Mouse (Mus musculus) limb, embryonic 13.5 days (tissue): Measurements from ENCODE around the gene Tab2. TPM values are rescaled to one million over a fixed set of nuclear protein-coding genes. Genes with fewer than 3 reads are reported as not detected.

Source experiments
- ATAC-seq: fragments of 200-750 bp; cut with Nextera tagmentation; 2 replicates; pipeline ENCODE4 v1.8.0; 2017; ENCODE audit warnings: low read depth, moderate number of reproducible peaks, moderate TSS enrichment; ENCODE audit not compliant: low FRiP score
- H3K27ac ChIP-seq: fragments of 300-500 bp; sonication (generic); 2 replicates; pipeline ENCODE4 v1.5.1; 2015; ENCODE audit warnings: inconsistent platforms, mild to moderate bottlenecking, moderate library complexity
- H3K27me3 ChIP-seq: fragments of 300-500 bp; sonication (generic); 2 replicates; pipeline ENCODE4 v1.6.1; 2015; ENCODE audit warnings: mild to moderate bottlenecking, inconsistent platforms
- H3K36me3 ChIP-seq: fragments of 300-500 bp; sonication (generic); 2 replicates; pipeline ENCODE4 v1.6.1; 2015; ENCODE audit warnings: inconsistent platforms, mild to moderate bottlenecking, moderate library complexity
- H3K4me1 ChIP-seq: fragments of 300-500 bp; sonication (generic); 2 replicates; pipeline ENCODE4 v1.6.1; 2015; ENCODE audit warnings: inconsistent platforms
- H3K4me2 ChIP-seq: fragments of 300-500 bp; sonication (generic); replicated peaks from 2 replicates; pipeline ENCODE4 v1.6.1; 2015; ENCODE audit warnings: inconsistent platforms, mild to moderate bottlenecking, moderate library complexity
- H3K4me3 ChIP-seq: fragments of 300-500 bp; sonication (generic); 2 replicates; pipeline ENCODE4 v1.5.1; 2015; ENCODE audit warnings: moderate library complexity, mild to moderate bottlenecking, inconsistent platforms
- H3K9ac ChIP-seq: fragments of 300-500 bp; sonication (generic); 2 replicates; pipeline ENCODE4 v1.6.1; 2015; ENCODE audit warnings: mild to moderate bottlenecking, inconsistent platforms
- H3K9me3 ChIP-seq: fragments of 300-500 bp; sonication (generic); 2 replicates; pipeline ENCODE4 v1.6.1; 2016; ENCODE audit warnings: inconsistent platforms
- WGBS: fragments of 180-500 bp; shearing (Covaris S2); methylation state at CpG from one replicate; pipeline ENCODE4 v1.1.7; 2015; 5-methylcytosine and 5-hydroxymethylcytosine counted together
- polyA plus RNA-seq: library from polyadenylated mRNA; unstranded; fragments of >200 nt; fragmentation: Nextera tagmentation; extraction: Ambion mirVana; gene quantifications from 2 replicates; pipeline ENCODE4 v1.2.1, GENCODE M21; 2015

The Tab2 gene
- 29.7 and 30.4 TPM in 2 replicates for polyA plus RNA-seq

DNA sequence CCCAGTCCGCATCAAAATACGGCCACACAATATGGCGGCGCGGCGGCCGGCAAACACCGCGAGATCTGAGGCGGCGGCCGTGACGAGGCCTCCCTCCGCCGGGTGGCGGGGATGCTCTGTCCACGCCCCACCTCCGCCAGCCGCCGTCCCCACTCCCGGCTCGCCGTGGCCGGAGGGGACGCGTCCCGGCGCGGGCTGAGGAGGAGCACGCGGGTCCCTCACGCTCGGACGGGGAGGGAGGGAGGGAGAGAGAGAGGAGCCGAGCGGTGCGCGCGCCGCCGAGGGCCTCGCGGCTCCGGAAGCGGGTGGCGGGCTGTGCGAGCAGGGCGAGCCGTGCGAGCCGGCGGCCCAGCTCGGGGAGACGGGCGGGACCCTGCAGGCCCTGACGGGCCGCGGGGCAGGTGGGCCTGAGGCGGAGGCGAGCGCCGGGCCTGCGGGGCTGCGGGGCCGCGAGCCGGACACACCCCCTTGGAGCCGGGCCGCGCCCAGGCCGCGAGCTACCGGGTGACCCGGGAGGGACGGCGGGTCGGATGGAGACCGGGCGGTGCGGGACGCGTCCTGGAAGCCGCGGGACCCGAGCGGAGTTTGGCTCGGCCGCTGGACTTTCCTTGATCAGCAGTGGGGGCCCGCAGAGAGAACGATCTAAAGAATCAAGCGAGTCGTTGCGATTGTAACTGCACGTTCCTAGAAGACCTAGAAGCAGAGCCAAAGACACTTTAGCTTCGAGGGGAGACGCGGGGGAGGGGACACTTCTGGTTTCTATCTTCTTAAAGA lies at the start of gene Tab2:
Gene Tab2 (minus strand): TSS at position 3 of the 774 bp plus-strand sequence.
- H3K27me3 ChIP-seq, result no peaks in the 10 kb centered on the region
- H3K9ac ChIP-seq, result peak within 1 kb of the TSS; percentile 96
- no peaks in the 10 kb centered on the region for H3K9me3 ChIP-seq
- H3K4me3 ChIP-seq, result peak within 1 kb of the TSS; percentile 93
- H3K4me2 ChIP-seq, result peak within 1 kb of the TSS; percentile 85
- under 1% methylated on average over 67 of the region's 97 CpGs for WGBS
- peak within 1 kb of the TSS; percentile 99 for H3K27ac ChIP-seq
- H3K36me3 ChIP-seq, result no peaks in the 10 kb centered on the region
- ATAC-seq, result peak; percentile 98
- peaks cover 28% of the 10 kb centered on the region for H3K4me1 ChIP-seq

- H3K27ac ChIP-seq, result peak overlapping the region; percentile 85
- no peaks in the 10 kb centered on the region for H3K36me3 ChIP-seq
- H3K4me1 ChIP-seq, result peaks cover 25% of the 10 kb centered on the region
- H3K9ac ChIP-seq, result no peak overlapping the region
- H3K9me3 ChIP-seq, result no peaks in the 10 kb centered on the region
- H3K27me3 ChIP-seq, result no peaks in the 10 kb centered on the region
- 33% methylated on average over 10 of the region's 10 CpGs for WGBS
- H3K4me2 ChIP-seq, result peak overlapping the region; percentile 17; the same call in 1 of the 2 replicates
- no peak overlapping the region for H3K4me3 ChIP-seq
- peak; percentile 89 for ATAC-seq
Measured at GRCm38 (mm10) chr10:7992258-7992919, 36.4 kb upstream of the Tab2 start.

- Histone ChIP-seq H3K27ac (no peak overlapping the region; the same call in 1 of the 2 replicates), H3K36me3 (no peaks in the 10 kb centered on the region), H3K27me3 (no peaks in the 10 kb centered on the region), H3K9ac (no peak overlapping the region), H3K4me1 (peaks cover 25% of the 10 kb centered on the region), H3K4me2 (no peak overlapping the region), H3K4me3 (no peak overlapping the region), H3K9me3 (no peaks in the 10 kb centered on the region)
- WGBS, result 53% methylated on average over 5 of the region's 5 CpGs
- 0 out of 2 replicates have a peak, but pooled peaks have one; percentile 55 for ATAC-seq
Measured at GRCm38 (mm10) chr10:7991596-7991995, 35.6 kb upstream of the Tab2 start.

DNA sequence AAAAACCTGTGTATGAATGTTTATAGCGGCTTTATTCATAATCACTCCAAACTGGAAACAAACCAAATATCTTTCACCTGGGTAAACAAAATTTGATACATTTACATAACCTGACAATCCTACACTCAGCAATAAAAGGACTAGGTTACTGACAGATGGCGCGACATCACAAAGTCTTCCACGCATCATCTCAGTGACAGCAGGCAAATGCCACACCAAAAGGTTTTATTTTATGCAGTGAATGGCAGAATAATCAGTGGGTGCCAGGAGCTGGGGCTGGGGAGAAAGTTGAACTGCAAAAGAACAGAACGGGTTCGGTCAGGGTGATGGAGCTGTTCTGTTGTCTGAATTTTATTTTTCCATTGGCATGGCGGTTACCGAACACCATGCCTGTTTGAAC lies 31.5 kb upstream of the Tab2 start:
- no peaks in the 10 kb centered on the region for H3K27me3 ChIP-seq
- no peak overlapping the region for H3K9ac ChIP-seq
- peaks cover 11% of the 10 kb centered on the region for H3K4me1 ChIP-seq
- WGBS, result 88% methylated on average over 8 of the region's 8 CpGs
- H3K4me3 ChIP-seq, result no peak overlapping the region
- H3K36me3 ChIP-seq, result no peaks in the 10 kb centered on the region
- H3K9me3 ChIP-seq, result no peaks in the 10 kb centered on the region
- no peak overlapping the region for H3K4me2 ChIP-seq
- no peak for ATAC-seq
- no peak overlapping the region for H3K27ac ChIP-seq

DNA sequence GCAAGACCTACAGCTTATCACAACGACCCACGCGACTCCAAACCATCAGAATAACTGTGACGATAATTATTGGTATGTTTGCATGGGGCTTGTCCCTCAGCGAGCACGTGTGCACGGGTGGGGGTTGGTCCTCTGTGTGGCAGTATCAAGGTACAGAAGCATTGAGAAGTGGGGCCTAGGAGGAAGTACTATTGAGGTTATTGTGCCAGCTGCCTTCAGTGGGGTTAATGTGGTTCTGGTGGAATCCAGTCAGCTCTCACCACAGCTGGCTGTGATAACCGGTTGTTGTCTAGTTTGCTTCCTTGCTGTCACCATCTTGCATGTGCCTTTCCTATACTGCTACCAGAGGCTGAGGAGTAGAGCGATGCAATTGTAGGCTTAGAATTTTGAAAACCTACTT lies 20.4 kb upstream of the Tab2 start:
- Histone ChIP-seq H3K9me3 (0 out of 2 replicates have a peak, but pooled peaks cover 4% of the 10 kb centered on the region), H3K36me3 (no peaks in the 10 kb centered on the region), H3K27me3 (no peaks in the 10 kb centered on the region), H3K4me3 (no peak overlapping the region), H3K4me1 (no peaks in the 10 kb centered on the region), H3K27ac (no peak overlapping the region), H3K9ac (no peak overlapping the region), H3K4me2 (no peak overlapping the region)
- 93% methylated on average over 9 of the region's 9 CpGs for WGBS
- ATAC-seq, result no peak

DNA sequence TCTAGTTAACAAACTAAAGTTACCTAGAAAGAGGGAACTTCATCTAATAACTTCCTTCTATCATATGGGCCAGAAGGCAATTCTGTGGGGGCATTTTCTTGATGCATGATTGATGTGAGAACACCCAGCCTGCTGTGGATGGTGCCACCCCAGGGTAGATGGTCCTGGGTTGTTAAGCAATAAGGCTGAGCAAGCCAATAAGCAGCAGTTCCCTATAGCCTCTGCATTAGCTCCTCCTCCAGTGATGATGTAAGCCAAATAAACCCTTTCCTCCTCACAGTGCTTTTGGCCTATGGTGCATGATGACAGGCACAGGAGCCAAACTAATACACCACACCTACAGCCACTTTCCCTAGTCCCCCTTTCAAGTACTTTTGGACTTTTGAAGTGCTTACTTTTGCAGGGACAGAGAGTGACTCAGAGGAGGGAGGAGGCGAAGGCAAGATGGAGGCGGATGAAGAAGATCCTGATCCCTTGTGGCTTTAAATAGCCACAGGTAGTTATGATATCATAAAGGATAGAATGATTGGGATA lies 12.8 kb upstream of the Tab2 start:
- Histone ChIP-seq H3K9ac (no peak overlapping the region), H3K27me3 (no peaks in the 10 kb centered on the region), H3K9me3 (no peaks in the 10 kb centered on the region), H3K36me3 (no peaks in the 10 kb centered on the region), H3K27ac (no peak overlapping the region), H3K4me2 (no peak overlapping the region), H3K4me1 (no peaks in the 10 kb centered on the region), H3K4me3 (no peak overlapping the region)
- WGBS, result 98% methylated on average over 2 of the region's 2 CpGs
- ATAC-seq, result no peak

GRCm38 (mm10) chr10:7967096-7967495 lies 11.1 kb upstream of the Tab2 start:
- WGBS, result 70% methylated on average over 3 of the region's 3 CpGs
- H3K9ac ChIP-seq, result no peak overlapping the region
- ATAC-seq, result no peak
- H3K9me3 ChIP-seq, result no peaks in the 10 kb centered on the region
- no peak overlapping the region for H3K27ac ChIP-seq
- no peaks in the 10 kb centered on the region for H3K36me3 ChIP-seq
- H3K27me3 ChIP-seq, result no peaks in the 10 kb centered on the region
- H3K4me1 ChIP-seq, result no peaks in the 10 kb centered on the region
- no peak overlapping the region for H3K4me3 ChIP-seq
- H3K4me2 ChIP-seq, result no peak overlapping the region

- no peak overlapping the region for H3K4me2 ChIP-seq
- H3K4me1 ChIP-seq, result peaks cover 8% of the 10 kb centered on the region
- no peaks in the 10 kb centered on the region for H3K36me3 ChIP-seq
- ATAC-seq, result no peak
- H3K27me3 ChIP-seq, result no peaks in the 10 kb centered on the region
- no peak overlapping the region for H3K4me3 ChIP-seq
- 84% methylated on average over 6 of the region's 6 CpGs for WGBS
- no peak overlapping the region for H3K27ac ChIP-seq
- no peak overlapping the region for H3K9ac ChIP-seq
- H3K9me3 ChIP-seq, result no peaks in the 10 kb centered on the region
Measured at GRCm38 (mm10) chr10:7959073-7959472, 3.0 kb upstream of the Tab2 start.

- WGBS, result 0% methylated on average over 15 of the region's 76 CpGs
Measured at GRCm38 (mm10) chr10:7955634-7956121, 352 bp downstream of the Tab2 start.

GRCm38 (mm10) chr10:7954989-7955633 lies 919 bp downstream of the Tab2 start:
- Histone ChIP-seq H3K36me3 (0 out of 2 replicates have a peak, but pooled peaks cover 5% of the 10 kb centered on the region), H3K27ac (peak overlapping the region; percentile 99), H3K4me2 (peak overlapping the region; percentile 85), H3K4me1 (peaks cover 30% of the 10 kb centered on the region), H3K9ac (peak overlapping the region; percentile 96), H3K4me3 (peak overlapping the region; percentile 93), H3K27me3 (no peaks in the 10 kb centered on the region), H3K9me3 (no peaks in the 10 kb centered on the region)
- WGBS, result under 1% methylated on average over 26 of the region's 31 CpGs
- ATAC-seq, result peak; percentile 7

More at GRCm38 (mm10) chr10:7955634-7956121, 352 bp downstream of the Tab2 start:
- Histone ChIP-seq H3K4me1 (peaks cover 28% of the 10 kb centered on the region), H3K4me3 (peak overlapping the region; percentile 93), H3K27ac (peak overlapping the region; percentile 99), H3K9ac (peak overlapping the region; percentile 96), H3K9me3 (no peaks in the 10 kb centered on the region), H3K27me3 (no peaks in the 10 kb centered on the region), H3K4me2 (peak overlapping the region; percentile 85), H3K36me3 (0 out of 2 replicates have a peak, but pooled peaks cover 4% of the 10 kb centered on the region)
- ATAC-seq, result peak; percentile 43

DNA sequence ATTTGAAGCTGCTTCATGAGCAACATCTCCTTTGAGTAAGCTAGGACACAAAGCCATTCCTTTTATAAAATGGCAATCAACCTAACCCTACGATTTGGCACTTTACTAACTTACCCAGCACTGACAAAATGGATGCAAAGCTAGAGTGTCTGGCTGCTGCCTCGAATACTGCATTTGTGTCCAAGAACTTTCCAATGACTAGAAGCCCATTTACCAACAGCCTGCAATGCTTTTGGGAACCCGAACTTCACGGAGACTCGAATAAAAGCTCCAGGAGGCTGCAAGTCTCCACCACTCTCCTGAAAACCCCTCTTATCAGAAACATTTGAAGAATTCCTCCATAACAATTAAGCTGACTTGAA lies 1.4 kb downstream of the Tab2 start:
- WGBS, result 4% methylated on average over 5 of the region's 5 CpGs
- peak overlapping the region; percentile 96 for H3K9ac ChIP-seq
- H3K27me3 ChIP-seq, result no peaks in the 10 kb centered on the region
- no peaks in the 10 kb centered on the region for H3K9me3 ChIP-seq
- peak overlapping the region; percentile 85 for H3K4me2 ChIP-seq
- peak overlapping the region; percentile 99; the same call in 1 of the 2 replicates for H3K27ac ChIP-seq
- H3K4me1 ChIP-seq, result peaks cover 33% of the 10 kb centered on the region
- no peak for ATAC-seq
- peak overlapping the region; percentile 93 for H3K4me3 ChIP-seq
- 0 out of 2 replicates have a peak, but pooled peaks cover 5% of the 10 kb centered on the region for H3K36me3 ChIP-seq
